Mouse (Mus musculus) liver, adult 2 months (tissue): ENCODE data around the gene Acvr1b.

Experiments
- CTCF ChIP-seq: fragments of 200-500 bp; IDR thresholded peaks from 2 replicates; pipeline ENCODE4 v1.5.1; 2011; ENCODE audit warnings: low read depth, low read length, control low read depth
- POLR2A ChIP-seq: fragments of 200-500 bp; IDR thresholded peaks from 2 replicates; pipeline ENCODE4 v1.6.1; 2011; ENCODE audit warnings: low read length, control low read depth; ENCODE audit not compliant: insufficient read depth; ENCODE audit errors: extremely low read depth

DNA sequence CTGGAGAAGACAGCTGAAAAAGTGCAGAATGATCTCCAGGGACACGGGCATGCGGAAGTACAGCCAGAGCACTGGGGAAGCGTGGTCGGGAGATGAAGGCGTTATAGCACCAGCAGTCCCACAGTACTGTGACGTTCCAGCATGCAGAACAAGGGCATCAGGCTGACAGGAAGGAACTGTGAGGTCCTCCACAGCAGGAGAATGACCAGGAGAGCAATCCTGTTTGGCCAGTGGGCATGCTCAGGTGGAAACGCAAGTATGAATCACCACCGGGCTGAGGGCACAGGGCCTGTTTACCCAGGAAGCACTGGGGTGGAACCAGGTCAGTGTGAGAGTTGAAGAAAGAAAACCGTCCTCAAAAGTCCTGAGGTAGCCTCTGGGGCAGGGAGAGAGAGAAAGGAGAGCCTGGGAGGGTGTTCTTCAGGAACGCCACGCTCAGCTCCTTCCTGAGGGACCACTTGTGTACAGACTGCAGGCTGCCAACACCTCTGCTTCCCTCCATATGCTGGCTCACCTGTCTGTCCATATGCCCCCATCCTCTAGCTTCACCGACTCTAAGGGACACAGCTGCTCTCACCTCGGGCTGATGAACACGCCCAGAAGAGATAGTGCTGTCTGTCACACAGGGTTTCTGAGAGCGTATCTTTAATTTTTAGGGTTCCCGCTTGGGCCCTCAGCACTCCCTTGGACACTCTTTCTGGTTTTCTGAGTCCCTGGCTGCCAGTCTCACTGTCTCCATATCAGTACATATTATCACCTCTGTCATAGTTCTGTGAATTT lies 8.0 kb upstream of the Acvr1b start:
- TF ChIP-seq CTCF = no peak
- no peak for TF ChIP-seq POLR2A
